Mouse (Mus musculus): Measurements from ENCODE around the gene Gm5678.

GRCm38 (mm10) chr16:93609796-93610195 is 18.1 kb upstream of the Gm5678 start:
- no peak for TF ChIP-seq EP300 (IDR thresholded peaks at IDR 0.05; ENCODE audit: low read depth)
- no peak for TF ChIP-seq CTCF (IDR thresholded peaks at IDR 0.05; ENCODE audit: low read depth)
